Mouse (Mus musculus) brain, embryonic 14.5 days (tissue): ENCODE data around the gene a. TPM values are rescaled to one million over a fixed set of nuclear protein-coding genes. Genes with fewer than 3 reads are reported as not detected.

Experiments used
- DNase-seq: peaks from one replicate; pipeline ENCODE4 v3.0.0-alpha.2; 2011; ENCODE audit warnings: low read depth
- CTCF ChIP-seq: fragments of 200-500 bp; IDR thresholded peaks from 2 replicates; pipeline ENCODE4 v1.5.1; 2012; ENCODE audit warnings: inconsistent platforms, mild to moderate bottlenecking, moderate library complexity, borderline replicate concordance; ENCODE audit not compliant: insufficient read depth, insufficient read length; ENCODE audit errors: extremely low read depth
- POLR2A ChIP-seq: fragments of 200-500 bp; IDR thresholded peaks from 2 replicates; pipeline ENCODE4 v1.6.1; 2012; ENCODE audit warnings: mild to moderate bottlenecking, inconsistent platforms, borderline replicate concordance; ENCODE audit not compliant: poor library complexity, insufficient read depth, insufficient read length, severe bottlenecking; ENCODE audit errors: extremely low read depth
- polyA plus RNA-seq: library from polyadenylated mRNA; depleted of rRNA; stranded (reverse); fragments of >200 nt; gene quantifications from 2 replicates; pipeline ENCODE4 v1.2.3, GENCODE M21; 2012

The a gene
- polyA plus RNA-seq, 1 experiment, result 4.1 TPM

DNA sequence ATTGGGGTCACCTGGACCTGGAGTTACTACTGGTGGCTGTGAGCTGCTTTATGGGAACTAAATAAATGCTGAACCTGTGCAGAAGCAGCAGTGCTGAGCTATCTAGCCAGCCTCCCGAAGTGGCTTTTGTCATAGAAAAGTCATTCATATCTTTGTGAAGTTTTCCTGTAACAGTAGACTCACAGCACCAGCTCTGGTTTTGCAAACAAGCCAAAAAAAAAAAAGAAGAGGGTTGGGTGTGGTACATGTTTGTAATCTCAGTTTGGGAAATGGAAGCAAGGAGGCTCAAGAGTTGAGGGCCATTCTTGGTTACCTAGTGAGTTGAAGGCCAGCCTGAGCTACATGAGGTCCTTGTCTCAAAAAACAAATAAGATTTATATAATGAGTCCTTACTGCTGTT, 29.1 kb downstream of the a start:
- DNase-seq, result no peak
- TF ChIP-seq POLR2A (no peak), CTCF (no peak)

GRCm38 (mm10) chr2:154826054-154826538, 34.9 kb downstream of the a start:
- DNase-seq, result no peak
- TF ChIP-seq POLR2A (no peak), CTCF (no peak)

DNA sequence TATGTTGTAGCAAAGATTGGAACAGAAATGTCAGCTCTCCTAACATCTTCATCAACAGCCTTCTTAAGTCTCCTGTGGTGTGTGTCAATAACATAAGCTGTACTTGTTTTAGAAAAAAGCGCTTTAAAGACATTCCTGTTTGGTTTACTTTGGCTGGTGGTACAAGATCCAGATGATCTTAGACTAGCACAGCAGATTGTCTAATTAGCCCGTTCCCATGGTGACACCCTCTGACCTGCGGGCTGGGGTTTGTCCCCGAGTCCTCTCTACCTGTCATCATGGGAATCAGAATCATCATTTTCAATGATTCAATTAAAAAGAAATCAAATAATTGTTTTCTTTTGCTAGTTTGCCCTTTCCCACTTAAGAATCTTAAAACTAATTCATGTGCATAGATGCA, 36.3 kb downstream of the a start:
- no peak for DNase-seq
- TF ChIP-seq POLR2A, result no peak
- TF ChIP-seq CTCF, result no peak

DNA sequence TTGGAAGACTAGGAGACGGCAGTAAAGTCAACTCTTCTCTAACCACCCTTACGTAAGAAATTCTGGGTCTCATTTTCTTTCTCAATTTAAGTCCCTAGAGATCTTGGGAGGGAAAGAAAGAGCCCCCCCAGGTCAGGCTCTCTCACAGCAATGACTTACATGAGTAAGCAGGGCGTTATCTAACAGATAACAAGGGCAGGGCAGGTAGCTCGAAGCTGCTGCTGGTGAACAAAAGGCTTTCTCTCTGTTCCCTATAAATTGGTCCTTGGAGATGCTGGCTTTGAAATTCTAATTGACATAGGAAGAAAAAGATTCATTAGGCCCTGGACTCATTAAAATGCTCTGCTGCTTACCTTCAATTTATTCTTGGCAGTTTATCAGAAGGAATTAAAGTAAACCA, 41.3 kb downstream of the a start:
- DNase-seq, result peak; percentile 67
- no peak for TF ChIP-seq POLR2A
- no peak for TF ChIP-seq CTCF

- no peak for DNase-seq
- no peak for TF ChIP-seq POLR2A
- no peak for TF ChIP-seq CTCF
These were observed 43.1 kb downstream of the a start for GRCm38 (mm10) chr2:154834149-154834865.

- no peak for DNase-seq
- TF ChIP-seq POLR2A (no peak), CTCF (no peak)
These were observed 45.3 kb downstream of the a start for GRCm38 (mm10) chr2:154836537-154836936.

DNA sequence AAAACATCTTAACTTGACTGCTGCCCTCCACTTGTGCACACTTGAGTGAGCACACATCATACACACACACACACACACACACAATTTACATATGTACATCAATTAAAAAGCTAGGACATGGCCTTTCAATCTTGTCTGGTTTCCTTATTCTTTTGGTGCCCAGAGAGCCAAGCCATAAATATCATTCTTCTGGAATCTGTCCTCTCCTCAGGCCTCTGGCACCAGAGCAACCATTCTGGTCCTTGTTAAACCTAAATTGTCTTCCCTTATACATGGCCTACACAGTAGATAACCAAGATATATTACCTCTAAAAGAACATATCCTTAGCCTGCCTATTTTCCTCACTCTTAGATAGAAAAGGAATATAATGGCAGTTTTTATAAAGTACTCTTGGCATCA, 56.9 kb downstream of the a start:
- TF ChIP-seq CTCF (no peak), POLR2A (no peak)
- DNase-seq, result no peak

DNA sequence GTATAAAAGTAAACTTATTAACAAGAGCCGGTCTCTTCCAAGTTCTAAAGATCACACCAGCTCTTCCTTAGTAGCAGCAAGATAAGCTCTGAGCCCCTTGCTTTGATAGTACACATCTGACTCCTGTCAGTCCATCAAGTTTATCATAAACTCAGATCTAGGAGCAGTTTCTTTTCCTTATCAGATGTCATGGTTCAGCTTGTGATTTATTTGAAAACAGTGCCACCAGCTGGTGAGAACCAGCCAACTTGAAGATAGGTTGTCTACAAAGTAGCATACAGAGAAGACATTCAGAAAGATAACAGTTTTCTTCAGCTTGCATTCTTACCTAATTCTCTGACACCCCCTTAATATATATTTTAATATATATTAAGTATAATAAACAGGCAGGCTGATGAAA, 64.2 kb downstream of the a start:
- peak; percentile 88 for DNase-seq
- TF ChIP-seq CTCF (peak; percentile 54; the same call in 1 of the 2 replicates), POLR2A (no peak)

DNA sequence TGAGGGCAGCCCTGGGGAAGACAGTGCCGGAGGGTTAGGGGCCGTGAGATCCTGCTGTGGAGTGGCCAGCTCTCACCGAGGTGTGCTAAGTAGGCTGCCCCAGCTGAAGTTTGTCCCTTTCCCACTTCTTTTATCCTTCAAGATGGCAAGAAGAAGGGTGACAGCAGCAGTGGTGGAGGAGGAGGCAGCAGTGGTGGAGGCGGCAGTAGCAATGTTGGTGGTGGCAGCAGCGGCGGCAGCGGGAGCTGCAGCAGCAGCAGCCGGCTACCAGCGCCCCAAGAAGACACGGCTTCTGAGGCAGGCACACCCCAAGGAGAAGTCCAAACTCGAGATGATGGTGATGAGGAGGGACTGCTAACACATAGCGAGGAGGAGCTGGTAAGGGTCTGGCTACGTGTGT, 72.5 kb downstream of the a start:
- TF ChIP-seq CTCF (no peak), POLR2A (no peak)
- no peak for DNase-seq

DNA sequence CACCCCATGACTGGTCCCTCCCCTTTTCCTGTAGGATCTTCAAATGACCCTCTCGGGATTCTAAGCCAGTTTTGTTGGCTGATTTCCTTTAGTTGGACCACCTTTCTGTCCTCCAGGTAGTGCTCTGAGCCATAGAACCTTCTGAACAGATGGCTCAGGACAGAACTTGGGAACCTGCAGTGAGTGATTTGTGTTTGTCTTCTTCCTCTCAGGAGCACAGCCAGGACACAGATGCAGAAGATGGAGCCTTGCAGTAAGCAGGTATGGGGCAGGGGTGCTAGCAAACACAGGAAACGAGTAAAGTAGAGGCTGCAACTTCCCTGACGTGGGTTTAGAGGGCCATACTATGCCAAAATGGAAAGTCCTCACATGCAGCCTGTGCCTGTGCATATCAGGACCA, 74.5 kb downstream of the a start:
- TF ChIP-seq POLR2A (no peak), CTCF (no peak)
- no peak for DNase-seq

- DNase-seq, result no peak
- no peak for TF ChIP-seq POLR2A
- no peak for TF ChIP-seq CTCF
These were observed 76.9 kb downstream of the a start for GRCm38 (mm10) chr2:154868106-154868505.

- DNase-seq, result no peak
- TF ChIP-seq CTCF (no peak), POLR2A (no peak)
These were observed 78.9 kb downstream of the a start for GRCm38 (mm10) chr2:154869954-154870641.

DNA sequence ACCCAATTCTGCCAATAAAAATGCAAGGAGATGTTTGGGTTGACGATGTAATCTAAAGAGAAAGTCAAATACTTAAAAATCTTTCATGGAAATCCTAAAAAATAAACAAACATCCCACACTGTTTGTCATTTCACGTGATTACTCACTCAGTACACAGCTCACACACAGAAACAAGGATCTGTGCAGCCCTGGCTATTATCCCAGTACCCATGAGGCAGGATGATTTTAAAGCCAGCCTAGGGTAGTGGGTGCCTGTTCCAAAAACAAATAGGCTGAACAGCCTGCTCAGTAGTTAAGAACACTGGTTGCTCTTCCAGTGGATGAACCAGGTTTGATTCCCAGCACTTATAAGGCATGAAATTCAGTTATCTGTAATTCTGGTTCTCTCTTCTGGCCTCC, 85.4 kb downstream of the a start:
- no peak for DNase-seq
- TF ChIP-seq POLR2A (no peak), CTCF (no peak)

GRCm38 (mm10) chr2:154891585-154891984, 100.4 kb downstream of the a start:
- no peak for TF ChIP-seq CTCF
- TF ChIP-seq POLR2A, result no peak
- no peak for DNase-seq
